Mouse (Mus musculus) kidney, postnatal 4 days (tissue): ENCODE measurements at regions not wholly inside any gene's neighbourhood (a gene's known extent, or its start where the extent isn't known, plus 50 kb on each side); places are given as distances from the start of the nearest gene placed in this dataset.

Experiments used
- DNase-seq, 2 experiments: peaks; one replicate each; pipeline ENCODE4 v3.0.0; 2021; ENCODE audit warnings: mixed read lengths in 2 of 2

GRCm38 (mm10) chr7:69326311-69326710 is 577.3 kb upstream of the Arrdc4 start:
- DNase-seq, result no peak

GRCm38 (mm10) chr7:69277056-69277705 is 528.1 kb upstream of the Arrdc4 start:
- no peak for DNase-seq

GRCm38 (mm10) chr7:69276376-69277055 is 527.5 kb upstream of the Arrdc4 start:
- DNase-seq, result no peak

DNA sequence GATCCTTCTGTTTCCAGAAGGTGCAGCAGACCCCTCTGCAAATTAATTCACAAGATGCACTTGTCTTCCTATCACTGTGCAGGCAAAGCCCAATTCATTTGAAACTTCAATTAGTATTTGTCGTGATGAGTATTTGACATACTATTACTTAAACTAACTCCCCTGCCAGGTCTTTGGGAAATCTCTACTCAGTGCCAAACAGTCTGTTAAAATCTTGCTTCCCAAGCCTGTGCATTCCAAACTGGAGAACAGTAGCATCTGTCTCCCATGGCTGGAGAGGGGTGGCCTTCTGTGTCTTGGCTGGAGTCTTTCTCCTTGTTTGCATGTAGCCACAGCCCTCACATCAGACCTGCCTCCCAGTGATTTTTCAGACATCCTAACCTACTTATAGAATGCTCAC is 524.6 kb upstream of the Arrdc4 start:
- no peak for DNase-seq

GRCm38 (mm10) chr7:69244519-69244918 is 495.5 kb upstream of the Arrdc4 start:
- DNase-seq, result peak in 1 of 2 experiments; percentile 1

DNA sequence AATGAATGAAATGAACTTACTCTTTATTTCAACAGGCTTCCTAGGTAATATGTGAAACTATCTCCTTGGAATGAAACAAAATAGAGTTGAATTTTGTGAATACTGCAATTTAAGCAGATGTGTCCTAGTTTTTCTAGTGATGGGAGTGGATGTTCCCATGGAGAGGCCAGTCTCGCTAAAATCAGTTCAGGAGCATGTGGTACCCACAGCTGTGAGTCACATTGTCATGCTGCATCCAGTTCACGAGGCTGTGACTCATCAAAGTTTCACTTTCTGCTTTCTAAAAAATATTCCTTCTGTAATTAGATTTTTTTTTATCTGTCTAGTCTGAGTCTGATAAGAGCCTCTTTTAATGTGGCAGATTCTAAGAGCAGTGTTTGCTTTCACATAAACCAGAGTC is 484.3 kb upstream of the Arrdc4 start:
- no peak for DNase-seq

DNA sequence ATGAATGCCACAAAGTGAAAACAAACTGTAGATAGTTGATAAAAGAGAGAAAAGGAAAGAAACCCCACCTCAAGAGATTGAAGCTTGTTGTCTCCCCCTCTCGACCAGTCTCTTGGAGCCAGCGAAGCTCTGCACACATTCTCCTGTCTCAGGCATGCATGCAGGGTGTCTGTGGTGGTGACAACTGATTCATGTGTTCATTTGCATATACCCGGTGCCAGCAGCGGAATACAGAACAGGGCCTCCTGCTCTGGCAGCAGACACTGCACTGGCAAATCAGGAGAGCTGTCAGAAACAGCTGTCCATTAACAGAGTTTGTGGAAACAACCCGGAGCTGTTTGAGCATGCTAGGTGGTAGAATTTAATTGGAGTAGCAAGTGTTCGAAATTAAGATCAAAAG is 468.8 kb upstream of the Arrdc4 start:
- DNase-seq, result peak; percentile 0 to 7
